8 mouse cellular contexts compared by ENCODE assay signal in the genomic region with DNA sequence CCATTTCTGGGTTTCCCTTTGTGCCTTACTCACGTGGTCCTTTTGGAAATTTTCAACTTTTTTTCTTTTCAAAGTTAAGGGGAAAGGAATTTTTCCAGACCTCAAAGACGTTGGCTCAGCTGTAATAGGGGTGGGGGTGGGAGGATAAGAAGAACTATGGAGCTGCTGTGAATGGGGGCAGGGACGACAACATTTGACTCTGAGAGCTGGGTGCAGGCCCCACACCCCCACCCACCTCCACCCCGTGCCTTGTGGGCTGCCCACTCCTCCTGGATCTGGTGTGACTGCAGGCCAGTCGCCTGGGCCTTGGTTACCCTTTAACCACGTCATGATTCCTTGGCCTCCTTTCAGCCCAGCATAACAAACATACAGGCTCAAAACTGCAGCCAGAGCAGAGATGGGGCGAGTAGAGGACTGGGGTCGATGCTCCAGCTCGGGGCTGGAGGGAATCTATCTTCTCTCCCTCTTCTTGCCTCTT.
DNase-seq lines count a peak whose midpoint lies in the region; ATAC-seq and TF ChIP-seq lines count a peak whose summit lies in the region.

No protein-coding gene starts in this region.

- no peaks in the 10 kb centered on the region for H3K27me3 ChIP-seq in intestine, embryonic 14.5 days (replicated peaks; ENCODE audit: control insufficient read depth, insufficient read depth, low read length)
- no peaks in the 10 kb centered on the region for H3K27me3 ChIP-seq in intestine, postnatal 0 days (replicated peaks; ENCODE audit: control insufficient read depth, insufficient read depth, low read length)
- 0 out of 2 replicates have a peak, but pooled peaks cover 4% of the 10 kb centered on the region for H3K27me3 ChIP-seq in embryonic facial prominence, embryonic 12.5 days
- H3K27me3 ChIP-seq in myocyte (ENCODE audit: control insufficient read depth, insufficient read depth, insufficient read length): no peaks in the 10 kb centered on the region

- no peak for TF ChIP-seq POLR2A in myocyte (IDR thresholded peaks at IDR 0.05; ENCODE audit: insufficient read length, low read depth)

- no peak for TF ChIP-seq CTCF in intestine, postnatal 0 days (IDR thresholded peaks at IDR 0.05; ENCODE audit: low read depth)

- no peak overlapping the region for H3K9ac ChIP-seq in intestine, embryonic 14.5 days (ENCODE audit: low read length)
- H3K9ac ChIP-seq in intestine, postnatal 0 days (ENCODE audit: low read depth, low read length): no peak overlapping the region
- no peak overlapping the region for H3K9ac ChIP-seq in embryonic facial prominence, embryonic 12.5 days

- H3K4me3 ChIP-seq in intestine, embryonic 14.5 days (ENCODE audit: low read depth, low read length): no peak overlapping the region
- H3K4me3 ChIP-seq in intestine, postnatal 0 days (ENCODE audit: low read depth, low read length): no peak overlapping the region
- 0 out of 2 replicates have a peak overlapping the region, but pooled peaks have one; percentile 2 for H3K4me3 ChIP-seq in embryonic facial prominence, embryonic 12.5 days
- no peak overlapping the region for H3K4me3 ChIP-seq in myocyte

- no peak; the same call in 1 of the 2 replicates for ATAC-seq in intestine, embryonic 14.5 days (replicated peaks; ENCODE audit: low FRiP score, low TSS enrichment, low read depth)
- ATAC-seq in intestine, postnatal 0 days: no peak
- ATAC-seq in embryonic facial prominence, embryonic 12.5 days (ENCODE audit: insufficient number of reproducible peaks, insufficient read depth, low FRiP score, low TSS enrichment): peak; percentile 50; the same call in 1 of the 2 replicates

- no peaks in the 10 kb centered on the region for H3K9me3 ChIP-seq in intestine, embryonic 14.5 days (ENCODE audit: control insufficient read depth, low read length)
- no peaks in the 10 kb centered on the region for H3K9me3 ChIP-seq in intestine, postnatal 0 days (ENCODE audit: control insufficient read depth)
- no peaks in the 10 kb centered on the region for H3K9me3 ChIP-seq in embryonic facial prominence, embryonic 12.5 days

- H3K79me2 ChIP-seq in myocyte (ENCODE audit: control insufficient read depth, insufficient read depth): no peaks in the 10 kb centered on the region

- WGBS in intestine, embryonic 14.5 days: 23% methylated on average over 9 of the region's 9 CpGs
- 22% methylated on average over 9 of the region's 9 CpGs for WGBS in intestine, postnatal 0 days
- WGBS in embryonic facial prominence, embryonic 12.5 days: 37% methylated on average over 9 of the region's 9 CpGs

- H3K36me3 ChIP-seq in intestine, embryonic 14.5 days (ENCODE audit: control insufficient read depth, insufficient read depth, low read length): no peaks in the 10 kb centered on the region
- H3K36me3 ChIP-seq in intestine, postnatal 0 days (ENCODE audit: control insufficient read depth, insufficient read depth): no peaks in the 10 kb centered on the region
- H3K36me3 ChIP-seq in embryonic facial prominence, embryonic 12.5 days: no peaks in the 10 kb centered on the region
- no peaks in the 10 kb centered on the region for H3K36me3 ChIP-seq in myocyte (ENCODE audit: control insufficient read depth, insufficient read depth)

- H3K4me1 ChIP-seq in intestine, embryonic 14.5 days (replicated peaks; ENCODE audit: control insufficient read depth, insufficient read depth, low read length): peaks cover 53% of the 10 kb centered on the region
- H3K4me1 ChIP-seq in intestine, postnatal 0 days (replicated peaks; ENCODE audit: control insufficient read depth, insufficient read depth, low read length): no peaks in the 10 kb centered on the region
- H3K4me1 ChIP-seq in embryonic facial prominence, embryonic 12.5 days: peaks cover 65% of the 10 kb centered on the region

- H3ac ChIP-seq in myocyte (ENCODE audit: control insufficient read depth, insufficient read length): no peak overlapping the region

- H3K27ac ChIP-seq in intestine, embryonic 14.5 days (ENCODE audit: low read depth): peak overlapping the region; percentile 82
- no peak overlapping the region for H3K27ac ChIP-seq in intestine, postnatal 0 days (ENCODE audit: low read depth, low read length)
- H3K27ac ChIP-seq in embryonic facial prominence, embryonic 12.5 days: peak overlapping the region; percentile 95

- peak overlapping the region; percentile 16 for H3K4me2 ChIP-seq in intestine, embryonic 14.5 days (ENCODE audit: low read length)
- H3K4me2 ChIP-seq in intestine, postnatal 0 days (replicated peaks; ENCODE audit: low read depth): no peak overlapping the region
- peak overlapping the region; percentile 22; the same call in 1 of the 2 replicates for H3K4me2 ChIP-seq in embryonic facial prominence, embryonic 12.5 days (replicated peaks)
- peak overlapping the region; percentile 51 for H3K4me2 ChIP-seq in myocyte (ENCODE audit: low read depth)

- DNase-seq in intestine, embryonic 14.5 days (ENCODE audit: low spot score): no peak
- DNase-seq in kidney, postnatal 10 days: peak; percentile 67
- DNase-seq in thymus, adult 18-20 months: no peak
- no peak for DNase-seq in cerebellum, postnatal 36 days
- no peak for DNase-seq in left cerebral cortex, adult 9 months (ENCODE audit: low spot score in 2 of 2)

TF ChIP-seq in myocyte, 11 proteins besides CTCF, POLR2A, EP300 and RAD21:
- TF ChIP-seq USF1 (IDR thresholded peaks at IDR 0.05; ENCODE audit: low read depth) (peak; percentile 59), POLR2AphosphoS2 (IDR thresholded peaks at IDR 0.05; ENCODE audit: insufficient read length, low read depth) (no peak)
